Mouse (Mus musculus): Measurements from ENCODE around the gene Carns1.

Carns1 gene

GRCm38 (mm10) chr19:4131768-4132167 lies 43.5 kb downstream of the Carns1 start:
- no peak for DNase-seq (ENCODE audit: low read depth, low spot score)

- no peak for DNase-seq (ENCODE audit: low read depth, low spot score)
These were observed 44.2 kb downstream of the Carns1 start for GRCm38 (mm10) chr19:4131075-4131474.

DNA sequence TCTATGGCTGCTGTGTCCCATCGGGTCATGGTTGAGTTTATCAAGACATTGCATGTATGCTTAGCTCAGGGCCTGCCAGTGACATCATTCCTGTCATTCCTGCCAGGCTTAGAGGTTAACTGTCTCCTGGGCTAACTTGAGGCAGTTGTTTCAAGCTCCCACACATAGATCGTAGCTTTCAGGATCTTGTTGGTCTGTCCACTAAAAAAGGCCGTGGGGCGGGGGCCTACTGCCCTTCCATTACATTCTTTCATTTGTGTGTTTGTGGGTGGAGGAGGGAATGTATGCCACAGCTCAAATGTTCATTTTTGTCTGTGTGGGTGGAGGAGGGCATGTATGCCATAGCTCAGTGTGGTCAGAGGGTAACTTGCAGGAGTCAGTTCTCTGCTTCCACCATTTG lies 45.2 kb downstream of the Carns1 start:
- no peak for DNase-seq (ENCODE audit: low read depth, low spot score)

DNA sequence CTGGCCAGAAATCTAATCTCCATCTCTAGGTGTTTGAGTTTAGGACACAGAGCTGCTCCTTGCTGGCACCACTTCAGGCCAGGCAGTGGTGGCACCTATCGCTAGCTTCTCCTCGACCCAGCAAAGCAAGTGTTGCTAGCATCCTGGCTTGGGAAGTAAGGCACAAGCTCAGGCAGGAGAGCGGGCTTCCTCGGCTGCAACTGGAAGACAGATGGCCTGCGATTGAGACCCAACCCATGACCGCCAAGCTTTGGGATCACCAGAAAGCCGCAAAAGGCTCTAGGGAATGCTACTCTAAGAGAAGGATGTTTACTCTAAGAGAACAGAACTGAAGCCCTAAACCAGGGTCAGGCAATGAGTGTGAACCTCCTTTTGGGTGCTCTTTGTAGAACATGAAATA lies 45.8 kb downstream of the Carns1 start:
- DNase-seq (ENCODE audit: low read depth, low spot score), result no peak

- peak; percentile 61 for DNase-seq (ENCODE audit: low read depth, low spot score)
These were observed 48.4 kb downstream of the Carns1 start for GRCm38 (mm10) chr19:4126759-4127495.

- DNase-seq (ENCODE audit: low read depth, low spot score), result peak; percentile 99
These were observed 49.3 kb downstream of the Carns1 start, which contains the start of gene Aip for GRCm38 (mm10) chr19:4125741-4126696. Gene Aip, minus strand, starts transcription at chr19:4125858.

- peak; percentile 39 for DNase-seq (ENCODE audit: low read depth, low spot score)
These were observed 50.0 kb downstream of the Carns1 start for GRCm38 (mm10) chr19:4125268-4125667.

DNA sequence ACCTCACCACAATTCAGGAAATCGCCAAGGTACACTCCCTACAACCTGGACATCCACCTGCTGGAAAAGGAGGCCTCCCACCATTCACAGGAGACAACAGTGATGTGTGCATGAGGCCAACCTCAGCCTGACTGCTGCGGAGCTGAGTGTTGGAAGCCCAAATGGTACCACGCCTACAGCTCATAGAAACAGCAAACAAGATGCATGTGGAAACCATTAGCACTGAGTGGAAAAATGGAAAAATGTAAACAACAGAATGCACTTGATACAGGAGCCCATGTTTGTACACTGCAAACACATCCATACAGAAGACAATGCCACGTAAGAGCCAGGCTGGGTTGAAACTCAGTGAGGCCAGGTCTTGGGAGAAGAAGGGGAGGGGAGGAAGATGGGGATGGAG lies 50.8 kb downstream of the Carns1 start:
- DNase-seq (ENCODE audit: low read depth, low spot score), result no peak

DNA sequence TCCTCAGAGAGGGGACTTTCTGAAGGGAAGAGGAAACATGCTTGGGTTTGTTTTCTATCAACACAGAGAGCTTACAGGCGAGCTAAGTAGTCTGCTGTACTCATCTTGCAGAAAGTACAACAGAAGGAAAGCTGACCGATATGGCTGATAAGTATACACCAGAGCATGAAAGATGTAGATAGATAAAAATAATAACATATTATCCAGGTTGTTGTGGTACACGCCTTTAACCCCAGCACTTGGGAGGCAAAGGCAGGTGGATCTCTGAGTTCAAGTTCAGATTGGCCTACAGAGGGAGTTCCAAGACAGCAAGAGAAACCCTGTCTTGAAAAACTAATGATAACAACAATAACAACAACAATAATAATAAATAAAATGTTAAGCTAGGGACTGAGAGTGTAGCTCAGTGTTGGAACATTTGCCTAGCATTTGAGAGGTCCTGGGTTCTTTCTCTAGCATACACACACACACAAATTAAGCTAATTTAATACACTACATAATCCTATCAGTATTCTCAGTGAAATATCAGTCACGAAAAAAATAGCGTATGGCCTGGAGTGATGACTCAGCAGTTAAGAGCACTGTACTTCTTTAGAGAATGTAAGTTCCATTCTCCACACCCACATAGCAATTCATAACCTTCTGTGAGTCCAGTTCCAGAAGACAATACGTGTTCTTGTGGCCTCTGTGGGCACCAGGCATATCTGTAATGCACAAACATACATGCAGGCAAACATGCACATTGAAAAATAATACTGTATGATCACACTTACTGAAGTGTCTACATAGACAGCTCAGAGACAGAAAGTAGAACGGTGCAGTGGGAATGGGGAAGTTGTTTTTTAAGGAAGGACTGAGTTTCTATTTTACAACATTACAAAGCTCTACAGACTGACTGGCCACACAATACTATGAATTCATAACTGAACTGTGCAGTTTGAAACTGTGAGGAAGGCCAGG lies 52.6 kb downstream of the Carns1 start:
- DNase-seq (ENCODE audit: low read depth, low spot score), result peak; percentile 85

GRCm38 (mm10) chr19:4121896-4122295 lies 53.4 kb downstream of the Carns1 start:
- peak; percentile 70 for DNase-seq (ENCODE audit: low read depth, low spot score)

- peak; percentile 99 for DNase-seq (ENCODE audit: low read depth, low spot score)
These were observed 54.0 kb downstream of the Carns1 start for GRCm38 (mm10) chr19:4121097-4121805.

- DNase-seq (ENCODE audit: low read depth, low spot score), result no peak
These were observed 54.8 kb downstream of the Carns1 start for GRCm38 (mm10) chr19:4120496-4120895.

DNA sequence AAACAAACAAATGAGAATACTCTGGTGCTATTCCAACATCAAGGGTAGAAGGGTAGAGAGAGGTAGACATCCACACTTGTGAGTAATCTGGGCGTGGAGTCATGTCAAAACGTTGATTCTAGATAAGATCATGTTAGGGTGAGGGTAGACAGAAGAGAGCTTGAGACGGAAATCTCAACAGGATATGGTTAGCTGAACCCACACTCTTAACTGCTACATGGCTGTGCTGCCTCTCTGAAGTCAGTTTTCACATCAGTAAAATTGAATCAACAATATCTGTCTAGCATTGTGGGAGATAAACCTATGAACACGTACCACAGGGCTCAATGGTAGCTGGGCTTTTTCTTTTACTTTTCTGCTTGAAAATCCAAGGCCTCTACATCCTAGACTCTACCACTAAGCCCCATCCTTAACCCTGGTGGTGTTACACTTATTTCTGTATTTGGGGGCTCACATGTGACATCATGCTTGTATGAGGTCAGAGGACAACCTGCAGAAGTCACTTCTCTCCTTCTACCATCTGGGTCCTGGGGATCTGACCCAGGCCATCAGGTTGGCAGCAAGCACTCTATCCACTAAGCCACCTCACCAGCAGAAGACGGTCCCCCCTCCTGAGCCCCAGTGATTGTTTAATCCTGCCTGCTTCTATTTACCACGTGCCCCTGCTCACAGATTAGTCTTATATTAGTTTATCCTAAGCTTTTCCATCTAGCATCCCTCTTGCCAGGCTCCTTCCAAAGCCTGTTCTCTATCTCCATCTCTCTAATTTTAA lies 55.4 kb downstream of the Carns1 start:
- no peak for DNase-seq (ENCODE audit: low read depth, low spot score)

DNA sequence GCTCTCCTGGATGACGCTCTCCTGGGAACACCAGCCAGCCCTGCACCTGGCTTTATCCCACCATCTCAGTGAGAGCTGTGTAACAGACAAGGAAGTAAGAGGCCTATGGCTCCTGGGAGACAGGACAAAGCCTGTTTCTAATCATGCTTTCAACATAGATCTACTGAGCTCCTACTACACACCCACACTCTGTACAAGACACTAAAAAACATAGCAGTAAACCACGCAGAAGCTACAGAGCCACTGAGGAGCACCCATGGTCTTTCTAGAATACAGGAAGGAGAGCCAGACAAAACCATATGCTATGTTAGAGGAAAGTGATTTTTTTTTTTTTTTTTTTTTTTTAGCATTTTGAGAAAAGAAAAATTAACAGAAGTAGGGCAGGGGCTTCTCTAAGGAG lies 56.9 kb downstream of the Carns1 start:
- no peak for DNase-seq (ENCODE audit: low read depth, low spot score)

GRCm38 (mm10) chr19:4117006-4117405 lies 58.3 kb downstream of the Carns1 start:
- no peak for DNase-seq (ENCODE audit: low read depth, low spot score)

DNA sequence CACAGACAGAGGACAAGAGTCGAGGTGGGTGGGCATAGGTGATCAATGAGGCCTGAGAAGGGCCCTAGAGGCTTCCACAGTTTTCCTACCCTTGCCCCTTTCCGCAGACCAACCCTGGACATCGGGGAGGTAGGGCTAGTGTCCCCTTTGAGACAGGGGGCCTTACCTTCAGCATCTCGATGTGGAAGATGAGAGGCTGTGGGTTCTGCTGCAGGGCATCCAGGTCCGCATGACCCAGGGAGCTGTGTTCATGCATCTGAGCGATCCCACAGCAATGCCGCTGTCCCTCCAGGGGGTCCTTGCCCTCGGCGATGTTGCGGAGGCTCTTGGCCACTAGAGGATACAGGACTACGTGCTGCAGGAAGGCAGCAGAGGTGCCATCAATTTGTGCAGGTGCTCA lies 59.5 kb downstream of the Carns1 start:
- DNase-seq (ENCODE audit: low read depth, low spot score), result no peak

- DNase-seq (ENCODE audit: low read depth, low spot score), result no peak
These were observed 60.1 kb downstream of the Carns1 start for GRCm38 (mm10) chr19:4115144-4115543.

DNA sequence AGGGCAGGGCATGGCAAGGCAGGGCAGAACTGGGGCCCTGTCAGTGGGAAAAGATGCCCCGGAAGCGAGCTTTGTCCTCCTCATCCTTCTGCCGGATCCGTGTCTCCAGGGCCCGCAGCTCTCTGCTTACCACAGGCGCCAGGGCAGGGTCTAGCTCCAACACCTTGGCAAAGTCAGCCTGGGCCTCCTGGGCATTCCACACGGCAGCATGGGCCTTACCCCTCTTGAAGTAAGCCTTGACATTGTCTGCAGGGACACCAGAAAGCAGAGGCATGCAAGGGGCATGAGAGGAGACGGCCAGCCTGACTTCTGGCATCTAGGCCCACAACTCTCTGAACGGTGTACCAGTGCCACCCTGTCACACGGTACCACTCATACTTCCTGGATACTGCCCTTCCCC lies 60.7 kb downstream of the Carns1 start:
- DNase-seq (ENCODE audit: low read depth, low spot score), result peak; percentile 1

All from A20 (cell line).